Mouse (Mus musculus) forebrain, embryonic 10.5 days (tissue): ENCODE data around the gene Tmem219. TPM values are rescaled to one million over a fixed set of nuclear protein-coding genes. Genes with fewer than 3 reads are reported as not detected.

ENCODE experiments used
- DNase-seq: peaks from one replicate; pipeline ENCODE4 v3.0.0-alpha.2; 2017; ENCODE audit warnings: low spot score; ENCODE audit errors: extremely low spot score
- H3K27ac ChIP-seq: fragments of 300-500 bp; sonication (generic); 2 replicates; pipeline ENCODE4 v1.5.1; 2016; ENCODE audit warnings: mild to moderate bottlenecking
- H3K27me3 ChIP-seq: fragments of 300-500 bp; sonication (generic); 2 replicates; pipeline ENCODE4 v1.6.1; 2016; ENCODE audit warnings: mild to moderate bottlenecking; ENCODE audit not compliant: poor library complexity, severe bottlenecking
- H3K36me3 ChIP-seq: fragments of 300-500 bp; sonication (generic); replicated peaks from 2 replicates; pipeline ENCODE4 v1.6.1; 2016; ENCODE audit warnings: mild to moderate bottlenecking, moderate library complexity
- H3K4me1 ChIP-seq: fragments of 300-500 bp; sonication (generic); 2 replicates; pipeline ENCODE4 v1.6.1; 2016
- H3K4me3 ChIP-seq: fragments of 300-500 bp; sonication (generic); 2 replicates; pipeline ENCODE4 v1.5.1; 2016; ENCODE audit warnings: mild to moderate bottlenecking, moderate library complexity
- H3K9me3 ChIP-seq: fragments of 300-500 bp; sonication (generic); 2 replicates; pipeline ENCODE4 v1.6.1; 2016; ENCODE audit warnings: mild to moderate bottlenecking, moderate library complexity
- WGBS: fragments of 180-500 bp; shearing (Covaris S2); methylation state at CpG from one replicate; pipeline ENCODE4 v1.1.7; 2016; 5-methylcytosine and 5-hydroxymethylcytosine counted together
- polyA plus RNA-seq: library from polyadenylated mRNA; unstranded; fragments of >200 nt; fragmentation: Nextera tagmentation; extraction: Ambion mirVana; gene quantifications from 2 replicates; pipeline ENCODE4 v1.2.1, GENCODE M21; 2016

Gene Tmem219
- polyA plus RNA-seq, 1 experiment from 2014 or later = 22.2 TPM

DNA sequence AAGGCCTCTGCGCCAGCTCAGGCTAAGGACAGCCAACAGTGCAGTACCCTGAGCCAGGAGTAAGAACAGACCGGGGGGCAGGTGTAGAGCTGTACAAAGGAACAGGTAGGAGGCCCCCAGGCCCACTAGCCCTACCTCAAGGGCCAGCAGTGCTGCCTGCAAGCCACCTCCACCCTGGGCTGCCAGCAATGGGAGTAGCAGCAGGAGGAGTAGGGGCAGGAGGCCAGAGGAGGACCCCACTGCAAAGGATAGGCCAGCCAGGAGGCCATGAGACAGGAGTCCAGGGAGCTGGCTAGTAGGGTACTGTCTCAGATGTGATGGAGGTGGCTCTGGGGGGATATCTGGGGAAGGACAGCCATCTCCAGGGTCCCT, 52.2 kb downstream of the Tmem219 start:
- H3K4me1 ChIP-seq = 0 out of 2 replicates have a peak, but pooled peaks cover 3% of the 10 kb centered on the region
- no peaks in the 10 kb centered on the region for H3K9me3 ChIP-seq
- no peak overlapping the region for H3K4me3 ChIP-seq
- WGBS = 91% methylated on average over 2 of the region's 2 CpGs
- H3K36me3 ChIP-seq = peaks cover 100% of the 10 kb centered on the region
- H3K27ac ChIP-seq = no peak overlapping the region
- no peaks in the 10 kb centered on the region for H3K27me3 ChIP-seq
- no peak for DNase-seq

DNA sequence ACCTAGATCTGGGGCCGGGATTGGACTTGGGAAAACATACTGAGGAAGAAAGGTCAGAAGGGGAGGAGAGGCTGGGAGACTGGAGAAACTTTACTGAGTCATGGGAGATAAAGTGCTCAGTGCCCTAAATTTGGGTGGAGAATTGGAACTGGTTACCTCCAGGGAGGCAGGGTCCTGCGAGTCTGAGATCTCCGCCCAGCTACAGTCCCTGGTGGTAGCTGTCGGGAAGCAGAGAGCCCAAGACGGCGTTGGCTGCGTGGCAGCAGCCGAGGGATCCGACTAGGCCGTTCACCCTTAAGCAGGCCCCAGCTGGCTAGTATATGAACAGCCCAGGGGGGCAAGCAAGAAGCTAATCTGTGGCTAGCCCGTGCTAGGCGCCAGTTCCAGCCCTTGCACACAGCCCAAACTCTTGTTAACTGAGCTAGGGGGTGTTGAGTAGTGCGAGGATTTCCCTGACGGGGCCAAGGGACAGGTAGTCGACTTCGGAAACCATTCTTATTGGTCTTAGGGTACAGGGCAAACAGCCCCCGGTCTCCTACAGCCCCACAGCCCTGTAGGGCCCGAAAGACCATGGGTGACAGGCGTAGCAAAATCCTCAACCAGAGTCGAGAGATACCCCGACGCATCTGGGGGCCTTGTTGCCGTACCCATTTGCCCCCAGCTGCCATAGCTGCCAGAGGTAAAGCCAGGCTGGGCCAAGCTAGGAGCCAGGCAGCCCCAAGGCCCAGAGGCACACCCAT, 52.8 kb downstream of the Tmem219 start:
- H3K4me3 ChIP-seq = no peak overlapping the region

DNA sequence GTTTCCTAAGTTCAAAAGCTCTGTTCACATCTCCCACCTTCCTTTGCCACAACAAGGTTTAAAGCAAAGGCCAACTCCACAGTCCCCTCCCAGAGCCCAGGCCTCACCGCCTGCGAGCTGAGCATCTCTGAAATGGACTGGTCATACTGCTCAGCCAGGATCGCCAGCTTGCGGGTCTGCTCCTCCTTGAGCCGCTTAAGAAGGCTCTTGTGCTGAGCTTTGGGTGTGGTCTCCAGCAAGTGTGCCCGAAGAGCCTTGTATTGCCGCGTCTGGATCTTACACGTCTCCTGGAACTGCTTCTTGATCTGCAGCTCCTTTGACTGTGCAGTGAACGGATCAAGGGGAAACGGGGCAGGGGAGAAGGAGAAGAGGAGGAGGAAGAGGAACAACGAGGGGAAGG, 54.7 kb downstream of the Tmem219 start:
- WGBS = 91% methylated on average over 12 of the region's 12 CpGs
- no peak for DNase-seq
- Histone ChIP-seq H3K4me3 (no peak overlapping the region), H3K4me1 (peaks cover 21% of the 10 kb centered on the region), H3K9me3 (no peaks in the 10 kb centered on the region), H3K36me3 (peaks cover 100% of the 10 kb centered on the region), H3K27ac (no peak overlapping the region), H3K27me3 (no peaks in the 10 kb centered on the region)

More for the DNA sequence above, 52.8 kb downstream of the Tmem219 start:
- H3K36me3 ChIP-seq = peaks cover 100% of the 10 kb centered on the region
- no peak overlapping the region for H3K27ac ChIP-seq
- no peak for DNase-seq
- WGBS = 94% methylated on average over 23 of the region's 23 CpGs
- H3K27me3 ChIP-seq = no peaks in the 10 kb centered on the region
- H3K4me1 ChIP-seq = 0 out of 2 replicates have a peak, but pooled peaks cover 3% of the 10 kb centered on the region
- H3K9me3 ChIP-seq = no peaks in the 10 kb centered on the region

DNA sequence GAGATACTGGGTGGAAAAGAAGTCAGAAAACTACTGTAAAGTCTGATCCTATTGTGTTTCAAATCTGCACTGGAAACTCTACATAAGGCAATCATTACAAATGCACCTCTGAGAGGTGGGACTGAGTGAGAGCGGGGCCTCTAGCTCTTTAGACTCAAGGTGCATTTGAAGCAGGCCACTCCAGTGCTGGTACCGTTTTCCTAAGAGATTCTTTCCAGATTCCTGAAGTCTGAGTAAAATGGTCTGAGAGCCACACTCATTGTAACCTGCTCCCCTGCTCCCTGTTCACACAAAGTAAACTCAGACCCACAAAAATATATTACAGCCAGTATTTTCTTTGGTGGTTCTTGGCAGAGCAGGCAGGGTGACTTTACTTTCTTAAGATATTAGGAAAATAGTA, 55.2 kb downstream of the Tmem219 start:
- Histone ChIP-seq H3K9me3 (no peaks in the 10 kb centered on the region), H3K36me3 (peaks cover 97% of the 10 kb centered on the region), H3K27me3 (no peaks in the 10 kb centered on the region), H3K27ac (no peak overlapping the region), H3K4me1 (peaks cover 26% of the 10 kb centered on the region), H3K4me3 (no peak overlapping the region)
- no peak for DNase-seq
- WGBS = 91% methylated on average over 2 of the region's 2 CpGs

DNA sequence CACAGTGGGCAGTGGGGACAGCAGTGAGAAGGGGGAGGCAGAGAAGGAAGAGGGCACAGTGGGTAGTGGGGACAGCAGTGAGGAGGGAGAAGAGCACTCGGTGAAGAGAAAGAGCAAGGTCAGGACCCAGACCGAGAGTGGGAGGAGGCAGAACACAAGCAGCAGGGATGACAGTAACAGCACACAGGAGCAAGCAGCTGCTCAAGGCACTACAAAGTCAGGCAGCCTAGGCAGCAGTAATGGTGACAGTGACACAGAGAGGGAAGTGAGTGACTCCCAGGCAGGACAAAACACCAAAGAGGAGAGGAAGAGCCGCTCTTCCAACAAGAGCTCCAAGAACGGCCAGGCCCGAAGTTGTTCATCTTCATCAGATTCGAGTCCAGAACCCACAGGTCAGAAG, 58.9 kb downstream of the Tmem219 start:
- DNase-seq = no peak
- 78% methylated on average over 6 of the region's 6 CpGs for WGBS
- Histone ChIP-seq H3K4me3 (peak overlapping the region; percentile 72), H3K27me3 (no peaks in the 10 kb centered on the region), H3K9me3 (no peaks in the 10 kb centered on the region), H3K36me3 (peaks cover 82% of the 10 kb centered on the region), H3K4me1 (peaks cover 38% of the 10 kb centered on the region), H3K27ac (peak overlapping the region; percentile 93)

DNA sequence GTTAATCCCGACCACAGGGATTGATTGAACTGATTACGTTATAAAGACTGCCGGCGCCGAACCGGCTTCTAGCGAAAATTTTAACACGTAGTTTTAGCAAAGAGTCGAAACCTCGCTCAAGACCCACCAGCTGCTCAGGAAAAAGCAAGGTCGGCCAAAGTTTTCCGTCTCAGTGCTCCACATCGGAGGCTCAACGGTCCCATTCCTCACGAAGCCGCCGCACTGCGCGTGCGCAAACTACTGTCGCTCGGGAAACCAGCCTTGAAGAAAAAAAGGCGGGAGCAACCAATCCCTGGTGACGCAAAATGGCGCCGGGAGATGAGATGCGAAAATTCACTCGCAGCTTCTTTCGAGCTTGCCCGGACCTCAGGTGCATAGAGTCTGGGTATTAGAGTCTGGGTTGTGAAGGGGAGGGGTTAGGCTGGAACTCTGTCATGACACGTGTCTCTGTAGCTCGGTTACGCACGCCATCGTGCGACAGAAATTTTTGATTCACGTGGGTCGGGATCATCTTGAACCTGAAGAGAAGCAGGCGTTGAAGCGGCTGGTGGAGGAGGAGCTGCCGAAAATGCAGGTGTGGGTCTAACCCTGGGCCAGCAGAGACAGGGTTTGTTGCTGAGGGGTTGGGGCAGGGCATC, 60.5 kb downstream of the Tmem219 start, which contains the start of gene Ino80e:
Gene Ino80e, minus strand, starts transcription at position 231 of the 638 bp plus-strand sequence.
- Histone ChIP-seq H3K36me3 (peaks cover 82% of the 10 kb centered on the region), H3K4me1 (peaks cover 43% of the 10 kb centered on the region), H3K9me3 (no peaks in the 10 kb centered on the region), H3K4me3 (peak within 1 kb of the TSS; percentile 72), H3K27me3 (no peaks in the 10 kb centered on the region), H3K27ac (peak within 1 kb of the TSS; percentile 93)
- DNase-seq = peak; percentile 93
- under 1% methylated on average over 41 of the region's 41 CpGs for WGBS

DNA sequence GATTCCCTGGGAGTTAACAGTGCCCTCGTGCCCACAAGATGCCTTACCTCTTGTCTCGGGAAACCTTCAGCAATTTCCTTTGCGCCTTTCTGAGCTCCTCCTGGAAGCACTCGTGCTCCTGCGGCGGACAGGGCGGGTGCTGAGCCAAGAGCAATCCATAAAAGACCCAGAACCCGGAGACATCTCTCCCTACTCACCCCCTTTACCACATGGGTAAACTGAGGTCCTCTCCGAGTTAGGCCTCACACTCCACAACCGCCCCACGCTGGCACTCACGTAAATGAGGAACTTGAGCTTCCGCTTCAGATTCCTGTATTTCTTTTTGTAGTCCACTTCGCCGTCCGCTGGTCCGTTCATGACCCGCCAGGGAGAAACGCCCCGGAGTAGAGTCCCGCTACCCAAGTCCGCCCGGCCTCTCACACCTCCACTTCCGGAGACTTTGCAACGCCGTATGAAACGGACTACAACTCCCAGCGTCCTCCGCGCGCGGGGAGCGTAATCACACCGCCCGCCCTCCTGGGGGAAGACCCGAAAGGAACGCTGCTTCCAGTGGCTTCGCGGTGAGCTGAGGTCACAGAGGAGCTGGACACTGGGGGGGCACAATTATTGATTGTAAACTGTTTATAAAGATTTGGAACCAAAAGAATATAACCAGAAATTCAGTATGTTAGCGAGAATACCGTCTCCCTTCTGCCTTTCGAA, 61.1 kb downstream of the Tmem219 start, which contains the start of gene Hirip3:
Gene Hirip3, plus strand, starts transcription at position 544 of the 702 bp plus-strand sequence.
- 4% methylated on average over 42 of the region's 42 CpGs for WGBS
- peak; percentile 95 for DNase-seq
- H3K4me1 ChIP-seq = peaks cover 46% of the 10 kb centered on the region
- H3K9me3 ChIP-seq = no peaks in the 10 kb centered on the region
- H3K27me3 ChIP-seq = no peaks in the 10 kb centered on the region
- H3K4me3 ChIP-seq = peak within 1 kb of the TSS; percentile 72
- H3K36me3 ChIP-seq = peaks cover 82% of the 10 kb centered on the region
- H3K27ac ChIP-seq = peak within 1 kb of the TSS; percentile 93

DNA sequence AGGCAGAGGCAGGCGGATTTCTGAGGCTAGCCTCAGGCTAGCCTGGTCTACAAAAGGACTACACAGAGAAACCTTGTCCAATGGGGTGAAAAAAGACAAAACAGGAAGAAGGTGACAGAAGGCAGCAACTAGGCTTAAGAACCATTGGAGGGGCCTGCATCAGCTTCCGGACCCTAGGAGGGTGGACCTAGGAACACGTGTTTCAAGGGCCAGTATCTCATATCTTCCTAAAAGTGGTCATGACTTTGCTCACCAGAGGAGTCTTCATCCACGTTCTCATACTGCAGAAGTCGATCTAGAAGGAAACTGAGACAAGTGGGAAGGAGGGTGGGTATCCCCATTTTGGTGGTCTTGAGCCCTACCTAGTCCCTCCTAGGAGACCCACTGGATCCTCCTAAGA, 61.7 kb downstream of the Tmem219 start:
- DNase-seq = no peak
- peaks cover 82% of the 10 kb centered on the region for H3K36me3 ChIP-seq
- peaks cover 48% of the 10 kb centered on the region for H3K4me1 ChIP-seq
- H3K4me3 ChIP-seq = peak overlapping the region; percentile 72
- H3K27me3 ChIP-seq = no peaks in the 10 kb centered on the region
- no peaks in the 10 kb centered on the region for H3K9me3 ChIP-seq
- peak overlapping the region; percentile 93 for H3K27ac ChIP-seq
- 78% methylated on average over 5 of the region's 5 CpGs for WGBS

DNA sequence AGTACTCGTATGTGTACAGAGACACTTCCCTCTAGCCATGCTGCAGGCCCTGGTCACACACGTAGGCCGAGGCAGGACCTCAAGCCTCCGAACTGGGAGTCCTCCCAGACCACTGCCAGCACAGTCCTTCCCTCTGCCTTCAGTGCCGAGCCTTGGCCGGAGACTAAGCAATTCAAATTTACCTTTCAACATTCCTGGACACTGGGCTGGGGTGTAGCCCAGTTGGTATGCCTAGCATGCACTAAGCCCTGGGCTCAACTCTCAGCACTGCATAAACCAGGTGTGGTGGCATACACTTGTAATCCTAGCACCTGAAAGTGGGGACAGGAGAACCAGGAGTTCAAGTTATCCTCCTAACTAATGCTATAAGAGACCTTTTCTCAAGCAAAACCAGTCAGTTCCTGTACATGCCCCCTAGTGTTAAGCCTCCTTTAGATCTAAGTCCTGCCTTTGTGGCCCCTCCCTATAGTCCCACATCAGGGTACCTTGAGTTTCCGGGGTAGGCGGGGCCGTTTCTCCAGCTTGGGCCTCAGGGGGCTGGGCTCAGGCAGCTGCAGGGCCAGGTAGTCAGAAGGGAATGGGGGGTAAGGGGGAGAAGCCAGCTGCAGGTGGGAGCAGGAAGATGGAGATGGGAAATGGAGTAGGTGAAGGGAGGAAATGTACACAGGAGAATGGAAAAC, 65.8 kb downstream of the Tmem219 start:
- Histone ChIP-seq H3K4me3 (no peak overlapping the region), H3K4me1 (peaks cover 52% of the 10 kb centered on the region), H3K9me3 (no peaks in the 10 kb centered on the region), H3K27me3 (peaks cover 4% of the 10 kb centered on the region; the same call in 1 of the 2 replicates), H3K36me3 (peaks cover 91% of the 10 kb centered on the region), H3K27ac (no peak overlapping the region)
- 75% methylated on average over 9 of the region's 9 CpGs for WGBS
- no peak for DNase-seq

DNA sequence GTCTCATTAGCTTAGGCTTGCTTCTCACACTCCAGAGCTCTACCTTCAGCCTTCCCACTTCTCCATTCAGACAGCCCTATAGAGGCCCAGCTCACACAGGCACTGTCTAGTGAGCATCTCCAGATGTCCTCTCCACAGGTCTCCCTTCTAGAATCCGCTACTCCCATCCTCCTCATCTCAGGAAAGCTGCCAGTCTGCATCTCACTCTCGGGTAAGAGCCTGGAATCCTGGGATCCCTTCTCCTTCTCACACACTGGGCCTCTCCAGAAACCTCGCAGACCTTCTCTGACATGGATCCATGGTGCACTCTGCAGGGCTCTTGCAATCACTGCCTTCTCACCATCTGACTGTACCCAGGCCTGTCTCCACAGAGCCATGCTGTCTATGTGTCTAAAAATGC, 67.1 kb downstream of the Tmem219 start:
- peak overlapping the region; percentile 40; the same call in 1 of the 2 replicates for H3K27ac ChIP-seq
- H3K4me1 ChIP-seq = peaks cover 53% of the 10 kb centered on the region
- H3K9me3 ChIP-seq = no peaks in the 10 kb centered on the region
- no peak for DNase-seq
- H3K36me3 ChIP-seq = peaks cover 100% of the 10 kb centered on the region
- H3K27me3 ChIP-seq = peaks cover 15% of the 10 kb centered on the region
- 82% methylated on average over 3 of the region's 3 CpGs for WGBS
- no peak overlapping the region for H3K4me3 ChIP-seq

DNA sequence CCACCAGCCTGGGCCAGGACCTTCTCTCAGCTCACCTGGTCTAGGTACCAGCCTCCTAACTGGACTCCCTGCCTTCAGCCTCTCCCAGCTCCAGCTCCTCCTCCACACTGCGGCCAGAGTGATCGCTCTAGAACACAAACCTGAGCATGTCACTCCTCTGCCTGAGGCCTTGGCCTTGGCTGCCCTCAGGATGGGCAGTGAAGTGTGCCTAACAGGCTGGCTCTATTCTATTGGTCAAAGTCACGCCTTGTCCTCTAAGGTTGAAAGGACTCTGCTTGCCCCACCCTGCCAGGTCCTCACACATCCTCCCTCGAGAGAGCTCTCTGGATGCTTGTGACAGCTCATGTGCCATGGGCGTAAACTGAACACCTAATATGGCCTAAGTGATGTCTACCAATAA, 69.3 kb downstream of the Tmem219 start:
- Histone ChIP-seq H3K27me3 (peaks cover 37% of the 10 kb centered on the region), H3K36me3 (peaks cover 89% of the 10 kb centered on the region), H3K9me3 (no peaks in the 10 kb centered on the region), H3K4me1 (peaks cover 72% of the 10 kb centered on the region), H3K4me3 (no peak overlapping the region), H3K27ac (no peak overlapping the region)
- 91% methylated on average over 5 of the region's 5 CpGs for WGBS
- DNase-seq = no peak

DNA sequence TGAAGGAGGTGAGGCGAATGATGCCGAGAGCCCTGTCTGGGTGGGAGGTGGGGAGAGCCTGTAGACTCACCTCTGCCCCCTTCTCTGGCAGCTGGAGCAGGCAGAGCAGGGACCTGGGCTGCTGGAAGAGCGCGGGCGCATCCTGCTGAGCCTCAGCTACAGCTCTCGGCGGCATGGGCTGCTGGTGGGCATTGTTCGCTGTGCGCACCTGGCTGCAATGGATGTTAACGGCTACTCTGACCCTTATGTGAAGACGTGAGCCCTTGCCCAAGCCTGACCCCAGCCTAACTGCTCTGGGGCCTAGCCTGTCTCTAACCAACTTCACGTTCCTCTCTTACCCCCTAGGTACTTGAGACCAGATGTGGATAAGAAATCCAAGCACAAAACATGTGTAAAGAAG, 71.5 kb downstream of the Tmem219 start:
- Histone ChIP-seq H3K27ac (peak overlapping the region; percentile 48; the same call in 1 of the 2 replicates), H3K4me1 (peaks cover 86% of the 10 kb centered on the region)

More for the DNA sequence above, 71.5 kb downstream of the Tmem219 start:
- Histone ChIP-seq H3K4me3 (0 out of 2 replicates have a peak overlapping the region, but pooled peaks have one; percentile 1), H3K27me3 (peaks cover 59% of the 10 kb centered on the region), H3K9me3 (no peaks in the 10 kb centered on the region), H3K36me3 (peaks cover 67% of the 10 kb centered on the region)
- no peak for DNase-seq
- 26% methylated on average over 12 of the region's 12 CpGs for WGBS
